Comparison of ENCODE assay signal across 8 mouse cellular contexts in genomic region chr16:56885824-56886615, GRCm38 (mm10). TPM values are rescaled to one million over a fixed set of nuclear protein-coding genes. Genes with fewer than 3 reads are reported as not detected.
DNase-seq lines count a peak whose midpoint lies in the region; ATAC-seq lines count a peak whose summit lies in the region.

Gene Tmem45a (minus strand): TSS chr16:56886166.

- H3K27ac ChIP-seq in embryonic facial prominence, embryonic 10.5 days (replicated peaks): peak within 1 kb of the TSS; percentile 67
- peak within 1 kb of the TSS; percentile 46 for H3K27ac ChIP-seq in intestine, embryonic 16.5 days (ENCODE audit: low read length)

- H3K4me3 ChIP-seq in embryonic facial prominence, embryonic 10.5 days: peak within 1 kb of the TSS; percentile 65
- H3K4me3 ChIP-seq in intestine, embryonic 16.5 days (ENCODE audit: low read length): peak within 1 kb of the TSS; percentile 57

- intact Hi-C loops in left cerebral cortex, postnatal 10 days (cut with DNase I): no loop called here

- H3K9me3 ChIP-seq in embryonic facial prominence, embryonic 10.5 days: no peaks in the 10 kb centered on the region
- no peaks in the 10 kb centered on the region for H3K9me3 ChIP-seq in intestine, embryonic 16.5 days (ENCODE audit: control insufficient read depth, low read length)

- H3K4me2 ChIP-seq in intestine, embryonic 16.5 days (ENCODE audit: low read depth, low read length): peak within 1 kb of the TSS; percentile 70

- H3K27me3 ChIP-seq in embryonic facial prominence, embryonic 10.5 days (replicated peaks; ENCODE audit: low read depth, poor library complexity, severe bottlenecking): no peaks in the 10 kb centered on the region
- no peaks in the 10 kb centered on the region for H3K27me3 ChIP-seq in intestine, embryonic 16.5 days (replicated peaks; ENCODE audit: control insufficient read depth, insufficient read depth, low read length)

- DNase-seq in adrenal gland, postnatal 4 days (ENCODE audit: low spot score in 2 of 2): peak; percentile 58 to 76
- peak; percentile 91 for DNase-seq in embryonic facial prominence, embryonic 10.5 days (ENCODE audit: low spot score)
- DNase-seq in heart, adult 11 months: peak; percentile 99
- peak; percentile 71 to 94 for DNase-seq in left cerebral cortex, postnatal 10 days (ENCODE audit: extremely low spot score in 1 of 2, low spot score in 2 of 2)
- peak; percentile 79 for DNase-seq in skeletal muscle tissue, adult 2 months (ENCODE audit: low read depth, low spot score)
- DNase-seq in T-cell, adult 2 months (ENCODE audit: low spot score): no peak

- no peaks in the 10 kb centered on the region for H3K36me3 ChIP-seq in embryonic facial prominence, embryonic 10.5 days (replicated peaks)
- H3K36me3 ChIP-seq in intestine, embryonic 16.5 days (ENCODE audit: control insufficient read depth, insufficient read depth, low read length): no peaks in the 10 kb centered on the region

- 5% methylated on average over 25 of the region's 25 CpGs for WGBS in embryonic facial prominence, embryonic 10.5 days
- 3% methylated on average over 25 of the region's 25 CpGs for WGBS in intestine, embryonic 16.5 days

- H3K4me1 ChIP-seq in embryonic facial prominence, embryonic 10.5 days: peaks cover 6% of the 10 kb centered on the region; the same call in 1 of the 2 replicates
- no peaks in the 10 kb centered on the region for H3K4me1 ChIP-seq in intestine, embryonic 16.5 days (ENCODE audit: control insufficient read depth, insufficient read depth, low read length)

- H3K9ac ChIP-seq in intestine, embryonic 16.5 days (ENCODE audit: low read depth, low read length): peak within 1 kb of the TSS; percentile 60

- ATAC-seq in intestine, embryonic 16.5 days: peak; percentile 99
- ATAC-seq in megakaryocyte-erythroid progenitor cell, adult 5-6 weeks (replicated peaks; ENCODE audit: low FRiP score, low TSS enrichment, poor library complexity, severe bottlenecking): peak; percentile 99

RNA-seq across cellular contexts. Expression of gene Tmem45a, which starts in this region (rescaled TPM):
- total RNA-seq in adrenal gland, postnatal 4 days (2021): 10 to 100 TPM in 1 of 2 experiments, 1 to 10 TPM in 1; 7.3 to 10.2 TPM
- 5.3 and 8.8 TPM in 2 replicates for polyA plus RNA-seq in embryonic facial prominence, embryonic 10.5 days (2016; fragmentation: Nextera tagmentation; extraction: Ambion mirVana)
- polyA plus RNA-seq in intestine, embryonic 16.5 days (2015; fragmentation: Nextera tagmentation; extraction: Ambion mirVana): 27.0 and 29.8 TPM in 2 replicates
- 1 to 10 TPM in 1 of 2 experiments, under 1 TPM in 1; 0.79 to 1.8 TPM for total RNA-seq in left cerebral cortex, postnatal 10 days (2021)
- total RNA-seq in megakaryocyte-erythroid progenitor cell, adult 5-6 weeks (2014; fragmentation: Nextera tagmentation): not detected in 2 replicates
- not detected in 2 replicates for total RNA-seq in megakaryocyte-erythroid progenitor cell, adult 5-6 weeks (2017)

Comparison
In these comparisons a context has a peak if more than half of its experiments do, and no peak if none do; other contexts are left out.
1. Peak in ATAC-seq in megakaryocyte-erythroid progenitor cell, adult 5-6 weeks; RNA of the gene not detected or under 1 TPM.